In genomic region chr19:10176941-10177372, GRCm38 (mm10) we compare ENCODE assay signal across 14 mouse cellular contexts. TPM values are rescaled to one million over a fixed set of nuclear protein-coding genes. Genes with fewer than 3 reads are reported as not detected.
DNase-seq lines count a peak whose midpoint lies in the region; ATAC-seq lines count a peak whose summit lies in the region.
"Had no signal": no experiment of that assay in that cellular context is flagged by ENCODE, and none has a peak within 500 bp of the region (broad histone marks: within the 10 kb centered on the region; RNA-seq: fewer than 3 reads in every experiment).

No protein-coding gene starts in this region.

- H3K9ac ChIP-seq in heart, embryonic 13.5 days: no peak overlapping the region
- no peak overlapping the region for H3K9ac ChIP-seq in midbrain, embryonic 11.5 days (ENCODE audit: low read length)
- no peak overlapping the region for H3K9ac ChIP-seq in midbrain, embryonic 16.5 days (ENCODE audit: low read depth, low read length)
- H3K9ac ChIP-seq: forebrain, postnatal 0 days; intestine, embryonic 15.5 days; liver, postnatal 0 days had no signal

- peaks cover 43% of the 10 kb centered on the region for H3K4me1 ChIP-seq in heart, embryonic 13.5 days
- H3K4me1 ChIP-seq in midbrain, embryonic 11.5 days (ENCODE audit: control insufficient read depth, insufficient read depth, low read length): no peaks in the 10 kb centered on the region
- H3K4me1 ChIP-seq in midbrain, embryonic 16.5 days (ENCODE audit: control insufficient read depth, insufficient read depth, low read length): no peaks in the 10 kb centered on the region

- peak; percentile 45; the same call in 1 of the 2 replicates for ATAC-seq in heart, embryonic 13.5 days (ENCODE audit: extremely low read depth, insufficient number of reproducible peaks, low FRiP score, low TSS enrichment)
- ATAC-seq in midbrain, embryonic 11.5 days (ENCODE audit: low FRiP score): no peak
- no peak for ATAC-seq in midbrain, embryonic 16.5 days
- ATAC-seq: forebrain, postnatal 0 days; intestine, embryonic 15.5 days; liver, postnatal 0 days had no signal

- peak overlapping the region; percentile 32 for H3K4me2 ChIP-seq in heart, embryonic 13.5 days
- H3K4me2 ChIP-seq in midbrain, embryonic 11.5 days: no peak overlapping the region
- no peak overlapping the region for H3K4me2 ChIP-seq in midbrain, embryonic 16.5 days (ENCODE audit: low read length)
- H3K4me2 ChIP-seq: intestine, embryonic 15.5 days had no signal

- 31% methylated on average over 7 of the region's 7 CpGs for WGBS in heart, embryonic 13.5 days
- WGBS in midbrain, embryonic 11.5 days: 72% methylated on average over 7 of the region's 7 CpGs
- WGBS in midbrain, embryonic 16.5 days: 79% methylated on average over 7 of the region's 7 CpGs

- no peaks in the 10 kb centered on the region for H3K27me3 ChIP-seq in heart, embryonic 13.5 days (replicated peaks)
- H3K27me3 ChIP-seq in midbrain, embryonic 11.5 days (ENCODE audit: control insufficient read depth, insufficient read depth, low read length): no peaks in the 10 kb centered on the region
- H3K27me3 ChIP-seq in midbrain, embryonic 16.5 days (ENCODE audit: control insufficient read depth, insufficient read depth, low read depth, low read length): no peaks in the 10 kb centered on the region
- H3K27me3 ChIP-seq: CH12.LX; intestine, embryonic 15.5 days had no signal

- H3K36me3 ChIP-seq in heart, embryonic 13.5 days: no peaks in the 10 kb centered on the region
- H3K36me3 ChIP-seq in midbrain, embryonic 11.5 days (ENCODE audit: control insufficient read depth, insufficient read depth, low read length): no peaks in the 10 kb centered on the region
- no peaks in the 10 kb centered on the region for H3K36me3 ChIP-seq in midbrain, embryonic 16.5 days (ENCODE audit: control insufficient read depth, insufficient read depth, low read length)
- H3K36me3 ChIP-seq: intestine, embryonic 15.5 days; limb, embryonic 10.5 days had no signal

- H3K9me3 ChIP-seq in heart, embryonic 13.5 days: no peaks in the 10 kb centered on the region
- H3K9me3 ChIP-seq in midbrain, embryonic 11.5 days (ENCODE audit: control insufficient read depth, low read length): no peaks in the 10 kb centered on the region
- H3K9me3 ChIP-seq in midbrain, embryonic 16.5 days (replicated peaks; ENCODE audit: control insufficient read depth, low read length, poor library complexity, severe bottlenecking): no peaks in the 10 kb centered on the region
- H3K9me3 ChIP-seq: intestine, embryonic 15.5 days; limb, embryonic 10.5 days had no signal

- H3K4me3 ChIP-seq in heart, embryonic 13.5 days: no peak overlapping the region
- H3K4me3 ChIP-seq in midbrain, embryonic 11.5 days (ENCODE audit: low read depth, low read length): no peak overlapping the region
- no peak overlapping the region for H3K4me3 ChIP-seq in midbrain, embryonic 16.5 days (ENCODE audit: low read depth, low read length)
- H3K4me3 ChIP-seq: intestine, embryonic 15.5 days; limb, embryonic 10.5 days had no signal

- intact Hi-C loops in heart, postnatal 14 days (cut with DNase I): no loop called here
- intact Hi-C loops in gastrocnemius, postnatal 36 days (cut with DNase I): no loop called here

- peak overlapping the region; percentile 61 for H3K27ac ChIP-seq in heart, embryonic 13.5 days (replicated peaks)
- H3K27ac ChIP-seq in midbrain, embryonic 11.5 days (ENCODE audit: low read depth, low read length): no peak overlapping the region
- no peak overlapping the region for H3K27ac ChIP-seq in midbrain, embryonic 16.5 days (ENCODE audit: low read length)
- H3K27ac ChIP-seq: intestine, embryonic 15.5 days; limb, embryonic 10.5 days had no signal

- DNase-seq in heart, postnatal 14 days: no peak
- peak; percentile 71 for DNase-seq in midbrain, embryonic 11.5 days (ENCODE audit: low spot score, missing footprints)
- peak; percentile 43 for DNase-seq in kidney, postnatal 10 days
- peak; percentile 53 for DNase-seq in testis, postnatal 14 days (ENCODE audit: low spot score)
- DNase-seq in neural tube, embryonic 10.5 days (ENCODE audit: extremely low spot score, low spot score): no peak
- DNase-seq in gastrocnemius, postnatal 36 days: no peak
- DNase-seq: forebrain, postnatal 0 days; liver, postnatal 0 days; thymus, adult 2 months had no signal

RNA-seq across cellular contexts. Expression of gene Fads1, which starts 5.7 kb away (rescaled TPM):
- 54.8 and 58.9 TPM in 2 replicates for polyA plus RNA-seq in heart, embryonic 13.5 days (2015; fragmentation: Nextera tagmentation; extraction: Ambion mirVana)
- 10 to 100 TPM; 23.4 to 23.5 TPM for total RNA-seq in heart, postnatal 14 days (2021)
- 152 and 155 TPM in 2 replicates for polyA plus RNA-seq in midbrain, embryonic 11.5 days (2014; fragmentation: Nextera tagmentation; extraction: Ambion mirVana)
- polyA plus RNA-seq in midbrain, embryonic 16.5 days (2015; fragmentation: Nextera tagmentation; extraction: Ambion mirVana): 181 and 190 TPM in 2 replicates
- 1 to 10 TPM; 5.3 to 6.3 TPM for total RNA-seq in gastrocnemius, postnatal 36 days (2021)

RNA-seq across cellular contexts. Expression of gene Tmem258, which starts 26.9 kb away (rescaled TPM):
- 399 and 448 TPM in 2 replicates for polyA plus RNA-seq in heart, embryonic 13.5 days (2015; fragmentation: Nextera tagmentation; extraction: Ambion mirVana)
- 100 to 1,000 TPM; 149 to 153 TPM for total RNA-seq in heart, postnatal 14 days (2021)
- 334 and 352 TPM in 2 replicates for polyA plus RNA-seq in midbrain, embryonic 11.5 days (2014; fragmentation: Nextera tagmentation; extraction: Ambion mirVana)
- polyA plus RNA-seq in midbrain, embryonic 16.5 days (2015; fragmentation: Nextera tagmentation; extraction: Ambion mirVana): 278 and 290 TPM in 2 replicates
- 10 to 100 TPM; 75.5 to 81.9 TPM for total RNA-seq in gastrocnemius, postnatal 36 days (2021)

RNA-seq across cellular contexts. Expression of gene Fen1, which starts 27.0 kb away (rescaled TPM):
- polyA plus RNA-seq in heart, embryonic 13.5 days (2015; fragmentation: Nextera tagmentation; extraction: Ambion mirVana): 49.0 and 56.8 TPM in 2 replicates
- total RNA-seq in heart, postnatal 14 days (2021): 1 to 10 TPM; 5.4 to 8.1 TPM
- 121 and 128 TPM in 2 replicates for polyA plus RNA-seq in midbrain, embryonic 11.5 days (2014; fragmentation: Nextera tagmentation; extraction: Ambion mirVana)
- polyA plus RNA-seq in midbrain, embryonic 16.5 days (2015; fragmentation: Nextera tagmentation; extraction: Ambion mirVana): 19.5 and 21.9 TPM in 2 replicates
- 1 to 10 TPM; 3.1 to 3.9 TPM for total RNA-seq in gastrocnemius, postnatal 36 days (2021)

Comparison
In these comparisons a context has a peak if more than half of its experiments do, and no peak if none do; other contexts are left out.
1. DNase-seq: peak in midbrain, embryonic 11.5 days (single experiment), kidney, postnatal 10 days (single experiment) and testis, postnatal 14 days (single experiment); none in heart, postnatal 14 days (0 of 2), neural tube, embryonic 10.5 days (single experiment) and gastrocnemius, postnatal 36 days (0 of 2).